Mouse (Mus musculus): ENCODE results near the gene Fanca.

DNA sequence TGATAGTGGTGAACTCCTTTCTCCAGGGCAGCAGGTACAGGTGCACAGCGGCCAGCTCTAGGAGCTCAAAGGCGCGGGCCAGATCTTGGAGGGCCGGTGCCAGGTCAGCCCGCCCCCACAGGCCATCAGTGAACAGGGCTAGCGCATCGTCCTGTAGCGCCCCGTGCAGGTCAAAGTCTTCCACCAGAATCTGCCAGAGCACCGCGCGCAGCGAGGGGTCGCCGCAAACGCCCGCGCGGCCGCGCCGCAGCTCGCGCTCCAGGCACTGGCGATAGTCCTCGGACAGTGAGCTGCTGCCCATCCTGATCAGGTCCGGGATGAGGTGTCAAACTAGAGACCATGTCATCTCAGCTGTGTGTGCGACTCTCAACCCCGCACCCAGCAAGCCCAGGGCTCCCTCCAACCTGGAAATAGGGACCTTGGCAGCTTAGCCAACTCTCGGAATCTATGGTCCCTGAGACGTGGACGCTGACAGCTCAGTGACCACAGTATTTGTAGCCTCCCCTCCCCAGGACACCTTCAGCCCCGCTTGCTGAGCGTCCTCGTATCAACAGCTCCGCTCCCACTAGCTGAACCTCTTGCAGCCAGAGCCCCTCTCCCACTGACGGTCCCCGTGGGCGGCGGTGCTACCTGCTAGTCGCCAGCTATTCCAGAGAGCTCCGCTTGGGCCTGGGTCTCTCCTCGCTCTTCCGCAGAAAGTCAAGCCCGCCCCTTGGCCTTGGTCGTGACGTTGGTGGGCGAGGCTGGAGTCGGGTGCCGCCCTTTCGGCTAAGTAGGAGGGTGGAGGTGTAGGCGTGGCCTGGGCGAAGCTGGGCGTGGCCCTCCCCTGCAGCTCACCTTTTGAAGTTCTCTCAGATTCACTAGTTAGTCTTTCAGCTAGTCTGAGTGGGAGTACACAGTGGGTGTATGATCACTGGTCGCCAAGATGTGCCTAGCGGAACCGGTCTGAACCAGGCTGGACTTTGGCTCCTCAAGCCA is 82.6 kb downstream of the Fanca start, which contains the start of gene Spata2l:
- TF ChIP-seq CTCF (IDR thresholded peaks at IDR 0.05; ENCODE audit: low read depth, low read length) = peak; percentile 22
- TF ChIP-seq EP300 (IDR thresholded peaks at IDR 0.05; ENCODE audit: insufficient read depth, low read depth, low read length) = no peak

Measured in ES-Bruce4 (cell line).